Mouse (Mus musculus) ovary, postnatal 10 days (tissue): ENCODE data around the gene Cd4.

Source experiments
- DNase-seq: peaks from one replicate; pipeline ENCODE4 v3.0.0; 2022; ENCODE audit warnings: low spot score

Gene Cd4

GRCm38 (mm10) chr6:124885956-124886381 lies 2.1 kb downstream of the Cd4 start:
- no peak for DNase-seq

- DNase-seq: no peak
These were observed 3.1 kb downstream of the Cd4 start for GRCm38 (mm10) chr6:124884714-124885500.

- no peak for DNase-seq
These were observed 4.7 kb downstream of the Cd4 start for GRCm38 (mm10) chr6:124883351-124883750.

- no peak for DNase-seq
These were observed 6.2 kb downstream of the Cd4 start for GRCm38 (mm10) chr6:124881821-124882220.

- DNase-seq: no peak
These were observed 8.6 kb downstream of the Cd4 start for GRCm38 (mm10) chr6:124879390-124879789.

GRCm38 (mm10) chr6:124874348-124874747 lies 13.7 kb downstream of the Cd4 start:
- no peak for DNase-seq

- DNase-seq: no peak
These were observed 21.5 kb downstream of the Cd4 start for GRCm38 (mm10) chr6:124866560-124866959.

GRCm38 (mm10) chr6:124865766-124866362 lies 22.2 kb downstream of the Cd4 start:
- DNase-seq: no peak

- DNase-seq: peak; percentile 43
These were observed 24.2 kb downstream of the Cd4 start, which contains the start of gene Gpr162 for GRCm38 (mm10) chr6:124863658-124864298. TSS of gene Gpr162 (minus strand) at chr6:124863983.

- DNase-seq: no peak
These were observed 24.8 kb downstream of the Cd4 start for GRCm38 (mm10) chr6:124863125-124863657.

GRCm38 (mm10) chr6:124862406-124863124 lies 25.5 kb downstream of the Cd4 start:
- no peak for DNase-seq

GRCm38 (mm10) chr6:124861802-124862201 lies 26.2 kb downstream of the Cd4 start:
- no peak for DNase-seq

- DNase-seq: no peak
These were observed 26.8 kb downstream of the Cd4 start for GRCm38 (mm10) chr6:124861266-124861665.

- DNase-seq: no peak
These were observed 27.5 kb downstream of the Cd4 start for GRCm38 (mm10) chr6:124860511-124860910.

- peak; percentile 58 for DNase-seq
These were observed 28.3 kb downstream of the Cd4 start for GRCm38 (mm10) chr6:124859725-124860124.

- no peak for DNase-seq
These were observed 29.3 kb downstream of the Cd4 start for GRCm38 (mm10) chr6:124858561-124859318.

- DNase-seq: no peak
These were observed 30.0 kb downstream of the Cd4 start for GRCm38 (mm10) chr6:124857840-124858530.

GRCm38 (mm10) chr6:124856916-124857839 lies 30.8 kb downstream of the Cd4 start, which contains the start of gene P3h3:
TSS of gene P3h3 (minus strand) at chr6:124857752.
- peak; percentile 56 for DNase-seq

- no peak for DNase-seq
These were observed 31.7 kb downstream of the Cd4 start for GRCm38 (mm10) chr6:124856321-124856720.
